Mouse (Mus musculus): Measurements from ENCODE around the gene Tbc1d24. TPM values are rescaled to one million over a fixed set of nuclear protein-coding genes. Genes with fewer than 3 reads are reported as not detected.
A peak's percentile ranks its signal among the peaks of the same experiment; 100 is the strongest.

The Tbc1d24 gene
- polyA plus RNA-seq, 1 experiment: 3.8 TPM

DNA sequence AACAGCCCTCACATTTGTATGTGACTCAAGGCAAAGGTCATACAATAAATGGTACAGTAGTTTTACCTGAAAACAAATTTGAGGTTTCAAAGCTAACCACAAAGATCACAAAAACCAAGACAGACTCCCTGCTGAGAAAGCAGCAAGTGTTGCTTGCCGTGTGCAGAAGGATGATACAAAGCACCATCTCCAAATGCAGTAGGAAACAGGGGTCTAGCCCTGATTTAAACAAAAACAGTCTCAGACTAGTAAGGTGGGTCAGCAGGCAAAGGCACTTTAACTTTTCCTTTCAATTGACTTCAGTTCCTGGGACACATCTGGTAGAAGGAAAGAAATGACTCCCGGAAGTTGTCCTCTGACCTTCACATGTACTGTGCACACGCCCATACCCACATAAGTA lies 78.6 kb downstream of the Tbc1d24 start:
- Histone ChIP-seq H3K27me3 (ENCODE audit: control insufficient read depth, insufficient read depth, insufficient read length) (no peaks in the 10 kb centered on the region), H3K4me3 (ENCODE audit: insufficient read depth, poor library complexity, severe bottlenecking) (no peak overlapping the region), H3K36me3 (ENCODE audit: control insufficient read depth, insufficient read depth) (no peaks in the 10 kb centered on the region), H3K79me2 (ENCODE audit: control insufficient read depth, insufficient read depth) (peaks cover 100% of the 10 kb centered on the region), H3K79me3 (ENCODE audit: low read depth) (peaks cover 73% of the 10 kb centered on the region), H3ac (ENCODE audit: control insufficient read depth, insufficient read length, low read depth) (no peak overlapping the region)
- TF ChIP-seq CTCF (IDR thresholded peaks at IDR 0.05; ENCODE audit: control insufficient read depth, insufficient read depth, insufficient read length): no peak
- TF ChIP-seq USF1 (IDR thresholded peaks at IDR 0.05; ENCODE audit: low read depth): no peak
- no peak for TF ChIP-seq MYOG (IDR thresholded peaks at IDR 0.05; ENCODE audit: control insufficient read depth, extremely low read depth, insufficient read length)
- TF ChIP-seq MAX (IDR thresholded peaks at IDR 0.05): no peak
- no peak for TF ChIP-seq MYOD1 (IDR thresholded peaks at IDR 0.05; ENCODE audit: control insufficient read depth, insufficient read length, low read depth)
- TF ChIP-seq CEBPB (IDR thresholded peaks at IDR 0.05; ENCODE audit: low read depth): no peak
- no peak for TF ChIP-seq FOSL1 (IDR thresholded peaks at IDR 0.05; ENCODE audit: insufficient read depth, low read length, poor library complexity, severe bottlenecking)

Small RNA genes lying within 50 kb of the gene (microRNA-seq; reads per million reads assigned to microRNA genes)
- gene Mir5134 (ENCODE audit: borderline microRNAs expressed) (0.12 reads per million), gene Mir6965 (ENCODE audit: borderline microRNAs expressed) (0.72 reads per million, percentile 15 among the genes with 10 or more reads in this experiment)

Other genes starting within 250 kb of the Tbc1d24 start
- gene Prss30, start 225.0 kb downstream of the Tbc1d24 start, polyA plus RNA-seq (2012; fragmentation: generic; extraction: Trizol): 0.04 TPM
- gene Prss22, start 207.5 kb downstream of the Tbc1d24 start, polyA plus RNA-seq (2012; fragmentation: generic; extraction: Trizol): 0.95 TPM
- 0.16 TPM for gene Prss27, start 167.4 kb downstream of the Tbc1d24 start, polyA plus RNA-seq (2012; fragmentation: generic; extraction: Trizol)
- gene Kctd5, start 132.1 kb downstream of the Tbc1d24 start, polyA plus RNA-seq (2012; fragmentation: generic; extraction: Trizol): 41.5 TPM
- gene Pdpk1, start 54.6 kb downstream of the Tbc1d24 start, polyA plus RNA-seq (2012; fragmentation: generic; extraction: Trizol): 7.4 TPM
- 41.9 TPM for gene Amdhd2, start 41.8 kb downstream of the Tbc1d24 start, polyA plus RNA-seq (2012; fragmentation: generic; extraction: Trizol)
- 377 TPM for gene Atp6v0c, start 35.9 kb downstream of the Tbc1d24 start, polyA plus RNA-seq (2012; fragmentation: generic; extraction: Trizol)
- 0.26 TPM for gene Ntn3, start 4.0 kb upstream of the Tbc1d24 start, polyA plus RNA-seq (2012; fragmentation: generic; extraction: Trizol)
- gene Tedc2, start 15.3 kb upstream of the Tbc1d24 start, polyA plus RNA-seq (2012; fragmentation: generic; extraction: Trizol): 13.2 TPM
- gene Ccnf, start 45.9 kb upstream of the Tbc1d24 start, polyA plus RNA-seq (2012; fragmentation: generic; extraction: Trizol): 38.1 TPM
- not detected for gene Abca17, start 145.5 kb upstream of the Tbc1d24 start, polyA plus RNA-seq (2012; fragmentation: generic; extraction: Trizol)
- gene Abca3, start 146.4 kb upstream of the Tbc1d24 start, polyA plus RNA-seq (2012; fragmentation: generic; extraction: Trizol): 0.66 TPM
- 99.0 TPM for gene Rnps1, start 209.0 kb upstream of the Tbc1d24 start, polyA plus RNA-seq (2012; fragmentation: generic; extraction: Trizol)
- 48.5 TPM for gene Eci1, start 221.1 kb upstream of the Tbc1d24 start, polyA plus RNA-seq (2012; fragmentation: generic; extraction: Trizol)
- 0.68 TPM for gene Dnase1l2, start 237.5 kb upstream of the Tbc1d24 start, polyA plus RNA-seq (2012; fragmentation: generic; extraction: Trizol)

Data from C2C12 (cell line).